Mouse (Mus musculus) adrenal gland, adult (tissue): ENCODE measurements around the gene Tbc1d2b.

Experiments used
- DNase-seq, 2 experiments: peaks; one replicate each; pipeline ENCODE4 v3.0.0; 2022 to 2023; ENCODE audit warnings: low spot score in 1 of 2; ENCODE audit not compliant: inconsistent age in 2 of 2

Tbc1d2b gene

DNA sequence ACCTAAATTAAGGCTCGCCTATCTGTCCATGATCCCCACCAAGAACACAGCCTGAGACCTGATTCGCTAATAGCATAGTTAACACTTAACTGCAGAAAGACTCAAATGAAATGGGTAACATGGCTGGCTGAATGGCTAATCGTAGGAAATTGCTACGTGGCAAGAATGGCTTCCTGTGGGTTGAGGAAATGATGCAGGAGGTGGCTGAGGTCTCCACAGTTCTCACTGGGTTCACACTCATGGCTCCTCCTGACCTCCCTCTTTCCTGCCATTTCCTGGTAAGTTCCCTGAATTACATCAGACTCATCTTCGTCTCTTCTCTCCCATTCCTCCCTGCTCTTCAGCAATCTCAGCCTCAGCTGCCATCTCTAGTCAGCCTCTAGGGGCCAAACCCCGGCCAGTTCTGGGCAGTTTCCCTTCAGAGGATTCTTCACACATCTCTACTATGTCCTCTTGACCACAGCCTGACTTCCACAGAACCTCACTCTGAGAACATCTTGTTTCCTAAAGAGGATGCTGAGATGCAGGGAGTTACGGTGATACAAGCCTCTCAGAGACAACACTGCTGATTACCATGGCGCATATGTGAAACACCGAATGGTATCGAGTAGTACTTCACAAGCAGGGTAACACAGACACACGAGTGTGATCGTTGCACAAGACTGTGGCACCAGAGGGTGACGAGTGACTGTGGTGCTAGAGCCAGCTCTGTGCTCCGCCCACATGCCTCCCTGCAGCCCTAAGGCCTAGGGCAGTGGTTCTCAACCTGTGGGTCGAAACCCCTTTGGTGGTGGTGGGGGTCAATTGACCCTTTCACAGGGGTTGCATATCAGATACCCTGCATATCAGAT, 26.1 kb downstream of the Tbc1d2b start:
- DNase-seq = no peak

DNA sequence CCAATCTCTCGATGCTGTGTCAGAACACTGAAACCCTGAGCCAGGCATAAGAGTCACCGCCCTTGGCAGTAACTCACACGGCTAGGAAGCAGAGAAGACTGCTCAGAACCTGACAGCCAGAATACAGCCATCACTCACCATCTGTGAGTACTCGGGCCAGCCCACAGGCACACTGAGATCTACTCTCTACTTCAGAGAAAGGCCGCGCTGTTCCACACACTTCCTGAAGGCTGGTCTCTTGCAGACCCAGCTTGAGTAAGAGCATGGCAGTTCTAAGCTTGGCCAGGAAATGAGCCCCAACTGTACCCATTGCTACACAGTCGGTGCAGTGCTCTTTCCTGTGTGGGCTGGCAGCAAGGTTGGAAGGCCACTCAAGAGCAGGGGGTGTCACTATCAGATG, 27.7 kb downstream of the Tbc1d2b start:
- peak; percentile 52 to 79 for DNase-seq

DNA sequence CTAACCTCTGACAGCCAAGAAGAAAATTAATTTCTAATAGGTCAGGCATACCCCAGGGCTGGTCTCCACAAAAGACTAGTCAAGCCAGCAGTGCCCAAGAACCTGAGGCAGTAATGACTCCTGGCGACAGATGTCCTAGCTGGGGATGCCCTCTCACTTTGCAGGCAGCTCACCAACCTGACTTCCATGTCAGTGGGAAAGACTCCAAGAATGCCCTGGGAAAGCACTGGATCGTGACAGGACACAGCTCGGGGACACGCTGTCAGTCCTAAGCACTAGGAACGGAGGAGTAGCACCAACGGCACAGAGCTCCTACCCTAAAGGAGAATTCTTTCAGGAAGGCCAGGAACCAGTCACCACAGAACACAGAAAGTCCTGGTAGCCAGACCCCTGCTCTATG, 28.3 kb downstream of the Tbc1d2b start:
- DNase-seq = no peak

DNA sequence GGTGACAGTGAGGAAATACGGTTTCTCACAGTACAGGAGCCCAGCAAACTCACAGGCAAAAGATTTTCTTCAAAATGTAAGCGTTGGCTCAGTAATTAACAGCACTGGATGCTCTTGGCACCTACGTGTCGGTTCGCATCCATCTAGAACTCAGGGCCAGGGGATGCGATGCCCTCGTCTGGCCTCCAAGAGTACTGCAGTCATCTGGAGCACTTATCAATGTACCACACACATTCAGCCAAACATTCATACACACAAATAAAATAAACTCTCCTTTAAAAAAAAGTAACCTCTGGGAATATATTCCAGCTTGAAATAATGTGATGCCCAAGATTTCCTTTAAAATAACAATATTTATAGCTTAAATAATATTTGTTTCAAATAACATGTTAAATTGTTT, 29.0 kb downstream of the Tbc1d2b start:
- DNase-seq = no peak

DNA sequence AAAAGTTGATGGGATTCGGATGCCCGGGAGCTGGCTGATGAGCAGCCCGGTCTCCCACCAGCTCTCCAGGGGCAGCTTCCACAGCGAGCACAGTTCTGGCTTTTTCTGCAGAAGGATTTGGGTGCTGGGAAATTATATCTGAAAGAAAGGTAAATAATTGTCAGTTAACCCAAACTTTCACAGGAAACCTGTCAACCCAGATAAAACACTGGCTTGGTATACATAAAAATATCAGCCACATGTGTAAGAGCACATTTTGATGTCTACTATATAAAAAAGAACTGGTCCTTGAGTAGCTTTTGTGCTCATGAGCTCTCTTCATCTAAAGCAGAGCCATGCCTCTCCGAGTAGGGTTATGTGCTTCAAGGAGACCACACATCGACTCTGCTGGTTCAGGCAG, 29.6 kb downstream of the Tbc1d2b start:
- DNase-seq = no peak

DNA sequence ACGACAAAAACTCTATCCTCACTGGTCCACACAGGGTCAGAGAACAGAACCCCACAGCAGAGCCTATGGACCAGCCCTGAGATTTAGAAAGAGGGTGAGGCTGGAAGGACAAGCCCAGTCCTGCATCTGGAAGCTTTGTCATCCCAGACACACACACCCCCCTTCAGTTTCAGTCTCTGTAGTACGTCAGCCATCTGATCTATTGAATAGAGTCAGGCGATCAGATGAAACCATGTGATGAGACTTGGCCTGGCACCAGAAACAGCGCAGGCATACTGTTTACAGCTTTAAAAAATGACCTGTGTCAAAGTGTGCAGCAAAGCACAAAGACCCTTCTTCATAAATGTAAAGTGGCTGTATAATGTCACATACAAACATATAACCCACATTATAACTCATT, 30.0 kb downstream of the Tbc1d2b start:
- DNase-seq = no peak

DNA sequence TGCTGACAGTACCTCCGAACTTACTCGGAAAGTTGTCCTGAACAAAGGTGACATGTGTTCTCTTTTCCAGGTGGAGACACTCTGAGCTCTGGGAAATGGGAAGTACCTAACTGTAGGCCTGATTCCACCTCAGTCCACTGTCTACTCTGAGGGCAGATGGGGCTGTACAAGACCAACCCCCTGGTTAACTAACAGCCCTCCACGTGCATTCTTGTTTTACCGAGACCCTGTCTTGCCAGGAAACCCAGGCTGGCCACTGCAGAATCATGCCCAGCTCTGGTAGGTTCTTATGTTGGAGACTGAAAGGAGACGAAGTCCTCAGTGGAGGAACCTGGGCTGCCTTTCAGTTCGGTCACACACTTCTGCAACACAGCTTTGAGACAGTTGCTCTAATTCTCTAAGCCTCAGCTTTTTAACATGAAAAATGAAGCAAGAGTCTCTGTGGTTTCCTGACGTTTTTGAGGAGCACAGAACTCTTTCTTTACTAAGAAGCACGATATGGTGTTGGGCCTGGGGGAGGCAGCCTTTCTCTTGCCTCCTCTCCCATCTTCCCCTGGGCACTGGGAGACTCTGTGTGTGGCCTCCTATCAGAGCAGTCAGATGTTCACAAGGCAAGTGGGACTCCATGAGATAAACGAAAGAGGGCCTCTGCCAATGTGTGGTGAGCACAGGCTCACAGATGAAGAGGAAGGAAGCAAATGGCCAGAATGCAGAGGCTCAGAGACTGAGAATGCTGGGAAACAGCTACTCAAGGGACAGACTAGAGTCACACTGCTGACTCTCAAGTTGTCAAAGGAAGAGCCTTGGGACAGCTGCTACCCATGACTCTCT, 33.2 kb downstream of the Tbc1d2b start:
- no peak for DNase-seq

DNA sequence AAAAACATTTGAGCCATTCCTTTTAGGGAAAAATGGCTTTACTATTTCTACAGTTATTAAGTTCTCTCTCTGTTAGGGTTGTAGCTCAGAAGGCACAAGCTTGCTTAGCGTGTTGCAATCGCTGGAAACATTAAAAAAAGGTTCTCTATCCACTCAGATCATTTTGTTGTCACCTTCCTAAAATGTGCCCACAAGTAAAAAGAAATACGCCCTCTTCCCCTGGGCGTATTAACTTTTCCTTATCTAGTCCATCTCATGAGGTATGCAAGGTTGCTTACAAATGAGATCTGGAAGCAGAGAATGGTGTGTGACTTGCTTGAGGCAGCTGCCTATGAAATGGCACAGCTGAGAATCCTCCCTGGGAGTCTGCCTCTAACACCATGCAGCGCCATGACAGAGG, 33.8 kb downstream of the Tbc1d2b start:
- DNase-seq = no peak

DNA sequence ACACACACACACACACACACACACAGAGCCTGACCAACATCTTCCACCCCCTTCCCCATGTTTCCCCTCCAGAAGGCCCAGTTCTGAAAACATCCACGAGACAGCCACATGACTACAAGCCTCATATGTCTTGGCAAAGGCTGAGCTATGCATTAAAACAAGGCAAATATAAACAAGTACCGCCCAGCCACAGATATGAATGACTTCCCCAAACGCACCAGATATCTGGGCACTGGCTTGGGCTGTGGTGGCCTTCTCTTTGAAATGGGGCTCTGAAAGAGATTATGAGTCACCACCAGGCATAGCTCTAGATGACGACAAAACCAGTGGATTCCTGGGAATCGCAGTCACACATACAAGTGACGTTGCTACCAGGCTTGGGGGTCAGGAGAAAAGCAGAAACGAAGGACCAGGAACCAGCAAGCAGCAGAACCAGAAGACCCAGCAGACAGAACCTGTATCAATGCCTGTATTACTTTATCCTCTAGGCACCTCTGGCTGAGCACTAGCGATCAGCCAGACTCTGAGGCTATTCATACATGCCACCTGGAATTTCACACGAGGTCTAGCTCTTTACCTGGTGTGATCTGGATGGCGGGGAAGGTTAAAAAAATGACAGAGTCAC, 35.2 kb downstream of the Tbc1d2b start:
- DNase-seq = peak; percentile 55 to 76

DNA sequence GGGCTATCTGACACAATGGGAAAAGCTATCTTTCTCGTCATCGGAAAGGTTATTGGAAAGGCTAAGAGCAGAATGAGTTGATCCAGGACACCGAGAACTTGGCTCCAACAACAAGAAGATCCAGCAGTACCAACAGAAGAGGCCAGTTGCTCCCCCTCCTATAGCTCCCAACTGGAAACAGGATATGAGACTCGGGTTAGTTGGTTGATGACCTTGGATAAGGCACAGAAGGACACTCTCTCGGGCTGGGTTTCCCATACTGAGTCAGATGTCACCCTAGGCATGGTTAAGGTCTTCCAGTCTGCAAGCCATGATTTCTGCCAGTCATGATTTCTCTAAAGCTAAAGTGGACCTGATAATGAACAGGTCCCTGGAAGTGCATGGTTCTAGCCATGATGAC, 35.8 kb downstream of the Tbc1d2b start:
- DNase-seq = peak; percentile 64 to 77

DNA sequence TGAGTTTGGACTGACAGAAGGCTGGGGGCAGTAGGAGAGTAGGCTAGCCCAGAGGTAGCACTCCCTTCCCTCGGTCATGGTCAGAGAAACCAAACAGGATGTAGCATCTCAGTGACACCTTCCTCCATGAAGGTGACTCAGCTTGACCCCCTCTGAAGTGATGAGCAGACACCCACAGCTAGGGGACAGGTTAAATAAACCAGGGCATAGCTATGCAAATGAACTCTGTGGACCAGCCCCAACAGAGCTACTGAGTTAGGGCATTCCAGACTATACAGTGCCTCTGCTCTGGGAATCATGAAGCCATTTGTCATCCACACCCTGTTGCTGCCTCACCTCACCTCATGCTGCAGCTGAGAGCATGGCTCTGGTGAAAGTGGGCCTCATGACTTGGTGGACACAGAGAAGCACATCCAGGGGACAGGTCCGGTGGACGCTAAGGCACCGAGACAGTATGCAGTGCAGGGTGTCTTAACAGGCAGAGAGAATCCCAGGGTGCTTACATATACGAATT, 36.6 kb downstream of the Tbc1d2b start:
- DNase-seq = no peak

DNA sequence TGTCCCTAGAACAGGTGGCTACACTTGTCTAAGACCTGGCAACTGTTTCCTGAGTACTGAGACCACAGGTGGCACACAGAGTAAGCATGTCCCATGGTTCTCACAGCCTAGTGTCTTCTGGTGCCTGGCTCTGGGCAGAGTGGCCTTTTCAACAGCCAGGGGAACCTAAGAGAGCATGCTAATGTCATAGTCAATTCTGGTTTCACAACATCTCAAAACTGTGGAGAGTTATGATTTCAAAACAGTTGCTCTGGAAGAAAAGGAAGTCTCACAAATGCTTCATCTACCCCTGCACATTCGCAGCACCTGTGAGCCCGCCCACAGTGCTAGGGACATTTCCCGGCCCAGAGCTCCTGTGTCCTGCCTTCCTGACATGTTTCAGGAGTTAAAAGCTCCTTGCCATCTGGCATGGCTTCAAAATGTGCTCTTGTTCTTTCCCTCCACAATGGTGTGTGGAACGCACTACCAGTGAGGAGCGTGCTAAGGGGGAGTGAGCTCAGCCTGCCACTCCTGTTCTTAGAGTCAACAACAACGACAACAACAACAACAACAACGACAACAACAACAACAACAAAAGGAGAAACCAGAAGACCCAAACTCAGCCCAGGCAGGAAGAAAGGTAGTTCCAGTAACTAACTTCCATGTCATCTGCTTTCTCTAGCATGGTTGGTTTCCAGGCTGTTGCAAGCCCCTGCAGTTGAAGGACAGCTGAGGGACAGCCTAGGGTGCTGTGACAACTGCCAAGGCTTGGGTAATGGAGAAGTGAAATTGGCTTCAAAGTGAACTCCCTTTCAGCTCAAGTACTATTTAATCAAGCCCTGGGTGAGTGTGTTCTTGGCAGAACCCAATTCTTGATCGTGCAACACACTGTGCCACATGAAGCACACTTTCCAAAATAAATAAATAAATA, 37.6 kb downstream of the Tbc1d2b start:
- peak in 1 of 2 experiments; percentile 48 for DNase-seq

DNA sequence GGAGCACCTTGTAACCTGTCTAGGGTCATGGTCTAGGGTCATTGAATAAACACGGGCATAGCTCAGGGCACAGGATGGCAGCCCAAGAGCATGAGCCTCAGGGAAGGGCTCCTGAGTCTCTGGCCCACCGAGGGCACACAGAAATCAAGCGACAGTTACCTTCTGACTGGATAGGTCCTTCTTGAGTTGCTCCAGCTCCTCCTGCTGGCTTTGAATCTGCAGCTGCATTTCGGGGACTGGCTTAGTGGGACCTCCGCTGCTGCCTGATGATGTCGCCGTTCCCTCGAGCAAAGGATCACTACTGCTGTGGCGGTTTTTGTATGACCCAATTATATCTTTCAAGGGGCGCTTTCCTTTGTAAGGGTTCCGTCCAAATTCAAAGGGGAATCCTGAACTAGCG, 43.4 kb downstream of the Tbc1d2b start:
- DNase-seq = peak in 1 of 2 experiments; percentile 59

DNA sequence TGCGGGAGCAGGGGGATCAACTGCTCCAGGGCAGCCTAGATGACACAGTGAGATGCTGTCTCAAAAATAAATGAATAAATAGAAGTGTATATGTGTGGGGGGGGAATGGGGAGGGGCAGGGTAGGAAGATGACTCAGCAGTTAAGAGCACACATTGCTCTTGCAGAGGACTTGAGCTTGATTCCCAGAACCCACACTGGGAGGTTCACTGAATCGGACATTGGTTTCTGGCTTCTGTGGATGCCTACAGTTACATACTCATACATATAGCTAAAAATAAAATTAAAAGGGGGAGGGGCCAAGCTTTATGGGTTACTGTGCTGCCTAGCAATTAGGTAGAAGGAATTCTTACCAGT, 43.9 kb downstream of the Tbc1d2b start:
- no peak for DNase-seq

DNA sequence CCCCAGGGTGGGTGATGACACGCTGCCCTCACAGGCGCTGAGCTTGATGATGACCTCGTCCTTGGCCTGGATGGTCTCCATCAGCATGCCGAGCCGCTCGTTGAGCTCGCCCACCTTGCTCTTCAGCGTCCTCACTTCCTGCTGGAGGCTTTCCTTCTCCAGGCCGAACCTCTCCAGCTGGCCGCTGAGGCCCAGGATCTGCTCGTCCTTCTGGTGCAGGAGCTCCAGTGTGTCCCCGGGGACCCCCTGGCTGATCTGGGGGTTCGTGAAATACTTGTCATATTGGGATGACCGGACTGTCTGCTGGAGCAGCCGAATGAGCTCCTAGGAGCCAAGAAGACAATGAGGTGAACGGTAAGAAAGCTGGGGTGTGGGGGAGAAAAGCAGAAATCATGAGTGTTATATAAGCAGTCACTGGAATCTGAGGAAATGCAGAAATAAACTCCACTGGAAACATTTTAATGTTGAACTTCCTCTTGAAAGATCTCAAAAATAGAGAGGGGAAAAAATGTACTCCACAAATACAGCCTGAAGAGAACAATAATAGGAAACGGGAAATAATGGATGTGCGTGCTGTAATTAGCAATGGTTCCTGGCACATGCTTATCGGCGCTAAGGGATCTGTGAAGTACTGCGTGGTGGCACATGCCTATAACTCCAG, 44.4 kb downstream of the Tbc1d2b start:
- DNase-seq = peak in 1 of 2 experiments; percentile 56

DNA sequence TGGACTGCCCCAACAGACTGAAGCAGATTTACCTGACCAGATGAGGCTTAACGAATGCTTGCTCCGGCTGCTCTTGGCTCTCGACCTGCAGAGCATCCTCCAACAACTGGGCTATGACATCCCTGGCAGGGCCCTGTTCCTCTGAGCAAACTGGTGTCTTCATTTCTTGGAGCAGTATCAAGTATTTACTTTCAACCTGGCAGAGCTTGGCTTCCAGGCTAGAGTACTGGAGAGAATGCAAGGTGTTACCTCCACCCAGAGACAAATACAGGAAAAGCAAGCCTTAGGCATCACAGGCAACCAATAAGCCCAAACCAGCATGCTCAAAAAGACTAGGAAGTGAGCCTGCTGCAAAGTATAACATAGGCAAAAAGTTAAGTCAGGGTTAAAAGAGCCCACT, 48.3 kb downstream of the Tbc1d2b start:
- no peak for DNase-seq

DNA sequence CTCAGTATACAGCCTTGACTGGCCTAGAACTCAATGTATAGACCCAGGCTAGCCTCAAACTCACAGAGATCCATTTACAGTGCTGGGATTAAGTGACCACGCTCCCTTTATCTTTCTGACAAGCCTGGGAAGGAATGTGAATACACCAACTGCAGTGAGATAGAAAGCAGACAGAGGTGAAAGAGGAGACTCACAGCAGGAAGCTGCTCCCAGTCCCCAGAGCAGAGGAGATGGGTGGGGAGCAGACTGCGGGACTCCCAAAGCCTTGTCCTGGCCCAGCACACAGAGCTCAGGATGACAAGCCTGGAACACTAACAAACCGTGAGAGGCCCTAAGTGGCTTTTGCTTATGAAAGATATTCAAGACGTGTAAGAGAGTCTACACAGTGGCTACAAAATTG, 53.1 kb downstream of the Tbc1d2b start:
- no peak for DNase-seq

DNA sequence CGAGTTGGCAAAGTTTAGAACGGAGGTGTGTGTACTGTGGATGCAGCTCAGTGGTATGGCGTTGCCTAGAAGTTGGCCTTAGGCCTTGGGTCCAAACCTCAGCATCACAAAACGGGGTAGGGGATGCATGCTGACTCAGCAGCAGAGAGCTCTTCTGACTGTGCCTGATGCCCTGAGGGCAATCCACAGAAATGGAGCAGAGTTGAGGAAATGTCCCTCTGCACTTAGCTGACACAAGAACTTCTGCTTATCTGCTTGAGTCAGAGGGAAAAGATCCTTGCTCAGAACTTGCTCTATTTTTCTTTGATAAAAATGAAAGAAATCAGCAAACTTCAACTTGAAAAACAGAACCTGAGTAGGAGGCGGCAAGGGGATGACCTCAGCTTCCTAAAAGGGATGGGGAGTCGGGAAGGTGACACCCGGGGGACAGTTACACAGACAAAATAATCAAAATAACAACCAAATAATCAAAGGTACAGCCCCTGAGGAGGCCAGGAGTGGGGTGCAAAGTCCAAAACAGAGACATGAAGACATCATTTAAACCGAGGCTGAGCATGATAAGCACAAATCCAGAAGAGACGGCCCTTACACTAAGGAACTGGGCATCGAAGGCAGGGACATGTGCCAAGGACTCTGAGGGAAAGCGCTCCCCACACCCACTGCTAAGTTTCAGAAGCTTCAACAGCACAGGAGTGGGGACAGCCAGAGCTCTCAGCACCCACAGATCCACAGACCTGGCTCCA, 54.2 kb downstream of the Tbc1d2b start:
- peak in 1 of 2 experiments; percentile 46 for DNase-seq

DNA sequence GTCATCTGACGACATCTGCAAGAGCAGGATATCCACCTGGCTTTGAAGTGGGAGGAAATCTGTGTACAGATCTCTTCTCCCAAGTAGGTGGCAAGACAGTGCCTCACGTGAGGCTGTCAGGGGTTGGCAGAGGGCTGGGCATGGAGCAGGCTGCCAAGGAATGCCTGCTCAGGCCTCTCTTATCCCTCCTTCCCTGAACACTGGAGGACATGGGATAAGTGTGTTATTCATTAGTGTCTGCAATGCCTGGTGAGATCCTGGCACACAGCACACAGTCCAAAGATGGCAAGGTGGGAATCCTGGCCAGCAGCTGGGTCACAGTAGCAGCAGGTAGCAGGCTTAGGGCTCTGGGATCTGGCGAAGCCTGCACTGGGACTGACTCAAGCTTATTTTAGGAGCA, 57.5 kb downstream of the Tbc1d2b start:
- DNase-seq = no peak
